Mouse (Mus musculus) spleen, postnatal 14 days (tissue): ENCODE measurements around the gene Mpg.

Experiments
- DNase-seq, 2 experiments: peaks; one replicate each; pipeline ENCODE4 v3.0.0; 2021 to 2022; ENCODE audit warnings: low spot score in 2 of 2

The Mpg gene

GRCm38 (mm10) chr11:32201922-32202685 lies 24.2 kb upstream of the Mpg start:
- DNase-seq = no peak

- peak; percentile 93 to 94 for DNase-seq
Measured at GRCm38 (mm10) chr11:32205058-32205873, 21.0 kb upstream of the Mpg start, which contains the start of gene Snrnp25. Gene Snrnp25 (plus strand): TSS chr11:32205415.

GRCm38 (mm10) chr11:32210623-32211022 lies 15.7 kb upstream of the Mpg start:
- no peak for DNase-seq

GRCm38 (mm10) chr11:32215372-32216162 lies 10.7 kb upstream of the Mpg start:
- DNase-seq = no peak

GRCm38 (mm10) chr11:32216851-32217250 lies 9.5 kb upstream of the Mpg start:
- DNase-seq = peak; percentile 53 to 75

- DNase-seq = no peak
Measured at GRCm38 (mm10) chr11:32218501-32219050, 7.7 kb upstream of the Mpg start.

- DNase-seq = no peak
Measured at GRCm38 (mm10) chr11:32219287-32219686, 7.0 kb upstream of the Mpg start.

GRCm38 (mm10) chr11:32220607-32221224 lies 5.6 kb upstream of the Mpg start:
- DNase-seq = no peak

- no peak for DNase-seq
Measured at GRCm38 (mm10) chr11:32221225-32221950, 4.9 kb upstream of the Mpg start.

GRCm38 (mm10) chr11:32221951-32222409 lies 4.3 kb upstream of the Mpg start, which contains the start of gene Rhbdf1:
Gene Rhbdf1 (minus strand): TSS chr11:32222300.
- DNase-seq = no peak

- no peak for DNase-seq
Measured at GRCm38 (mm10) chr11:32222570-32223194, 3.6 kb upstream of the Mpg start.

- no peak for DNase-seq
Measured at GRCm38 (mm10) chr11:32223297-32223967, 2.9 kb upstream of the Mpg start.

- DNase-seq = no peak
Measured at GRCm38 (mm10) chr11:32224468-32225139, 1.7 kb upstream of the Mpg start.

GRCm38 (mm10) chr11:32225222-32226104 lies 842 bp upstream of the Mpg start:
- no peak for DNase-seq

- no peak for DNase-seq
Measured at GRCm38 (mm10) chr11:32227041-32227440, 736 bp downstream of the Mpg start.

GRCm38 (mm10) chr11:32227555-32227954 lies 1.2 kb downstream of the Mpg start:
- no peak for DNase-seq

- DNase-seq = no peak
Measured at GRCm38 (mm10) chr11:32228292-32228845, 2.1 kb downstream of the Mpg start.
